ENCODE assay signal across 8 mouse cellular contexts in the genomic region with DNA sequence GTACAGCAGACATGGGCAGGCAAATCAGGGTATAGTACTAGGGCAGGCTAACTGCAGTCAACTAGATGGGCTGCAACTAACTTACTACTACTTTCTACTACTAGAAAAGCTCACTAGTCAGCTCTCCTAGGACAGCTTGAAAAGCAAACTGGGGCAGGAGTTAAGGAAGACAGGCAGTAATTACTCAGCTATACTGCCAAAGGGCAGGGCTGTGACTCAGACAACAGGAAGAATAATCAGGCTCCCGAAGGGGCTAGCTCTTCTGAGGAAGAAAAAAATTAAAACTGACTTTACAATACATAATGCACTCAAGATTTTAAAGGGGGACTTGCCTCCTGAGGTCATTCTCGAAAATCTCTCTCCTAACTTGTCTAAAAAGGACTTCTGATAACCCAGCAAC. TPM values are rescaled to one million over a fixed set of nuclear protein-coding genes. Genes with fewer than 3 reads are reported as not detected.
DNase-seq lines count a peak whose midpoint lies in the region; ATAC-seq and TF ChIP-seq lines count a peak whose summit lies in the region.

No protein-coding gene starts in this region.

- in situ Hi-C loops in CH12.LX (cut with MboI; ENCODE audit: low pct_ligation_motif_present, low pct_unique_long_range_greater_than_20kb, low sequenced_read_pairs): no loop called here

- ATAC-seq in forebrain, embryonic 13.5 days: no peak
- no peak for ATAC-seq in liver, embryonic 11.5 days (replicated peaks; ENCODE audit: low FRiP score)
- no peak for ATAC-seq in inflammation-experienced regulatory T-cells, adult 6 months

- TF ChIP-seq POLR2A in CH12.LX (IDR thresholded peaks at IDR 0.05; ENCODE audit: low read depth, low read length): no peak

- no peak for TF ChIP-seq RAD21 in CH12.LX (IDR thresholded peaks at IDR 0.05; ENCODE audit: low read depth, low read length)

- dilution Hi-C loops in CH12.LX (cut with MboI; ENCODE audit: extremely low pct_ligation_motif_present, extremely low pct_unique_long_range_greater_than_20kb, low sequenced_read_pairs): no loop called here

- peaks cover 11 to 68% of the 10 kb centered on the region in 2 experiments; a peak in 3 of 4 replicates for H3K4me1 ChIP-seq in CH12.LX (ENCODE audit: control insufficient read depth in 1 of 2, insufficient read depth in 2 of 2)
- peaks cover 56% of the 10 kb centered on the region for H3K4me1 ChIP-seq in forebrain, embryonic 13.5 days
- peaks cover 43% of the 10 kb centered on the region for H3K4me1 ChIP-seq in liver, embryonic 11.5 days (replicated peaks; ENCODE audit: control insufficient read depth, insufficient read depth, low read length)

- no peak for TF ChIP-seq EP300 in CH12.LX (IDR thresholded peaks at IDR 0.05; ENCODE audit: low read length)

- H3K4me2 ChIP-seq in CH12.LX (ENCODE audit: insufficient read depth, low read depth, poor library complexity, severe bottlenecking): 0 out of 2 replicates have a peak overlapping the region, but pooled peaks have one; percentile 12
- no peak overlapping the region for H3K4me2 ChIP-seq in forebrain, embryonic 13.5 days
- H3K4me2 ChIP-seq in liver, embryonic 11.5 days: peak overlapping the region; percentile 1; the same call in 1 of the 2 replicates

- H3K9me3 ChIP-seq in CH12.LX (replicated peaks; ENCODE audit: low read length): no peaks in the 10 kb centered on the region
- H3K9me3 ChIP-seq in forebrain, embryonic 13.5 days (replicated peaks): no peaks in the 10 kb centered on the region
- H3K9me3 ChIP-seq in liver, embryonic 11.5 days (ENCODE audit: control insufficient read depth, low read length): no peaks in the 10 kb centered on the region

- H3K27me3 ChIP-seq in CH12.LX (replicated peaks): no peaks in the 10 kb centered on the region
- H3K27me3 ChIP-seq in forebrain, embryonic 13.5 days: no peaks in the 10 kb centered on the region
- H3K27me3 ChIP-seq in liver, embryonic 11.5 days (replicated peaks; ENCODE audit: control insufficient read depth, insufficient read depth, low read length): no peaks in the 10 kb centered on the region

- DNase-seq in heart, adult 8-10 months (ENCODE audit: low spot score): peak; percentile 63
- no peak for DNase-seq in heart, postnatal 14 days
- DNase-seq in CH12.LX (ENCODE audit: extremely low read depth): no peak
- DNase-seq in liver, embryonic 11.5 days (ENCODE audit: low spot score): no peak
- DNase-seq in cerebellum, adult 11-12 months: no peak
- no peak for DNase-seq in layer of hippocampus, postnatal 10 days (ENCODE audit: low spot score in 2 of 2)

- H3K36me3 ChIP-seq in CH12.LX (replicated peaks in 1 of 2; ENCODE audit: control insufficient read depth in 1 of 2, insufficient read depth in 1 of 2, low read length in 1 of 2): peaks cover 27 to 60% of the 10 kb centered on the region in 2 experiments
- H3K36me3 ChIP-seq in forebrain, embryonic 13.5 days (ENCODE audit: poor library complexity, severe bottlenecking): peaks cover 4% of the 10 kb centered on the region; the same call in 1 of the 2 replicates
- H3K36me3 ChIP-seq in liver, embryonic 11.5 days (ENCODE audit: control insufficient read depth, insufficient read depth, low read length): peaks cover 9% of the 10 kb centered on the region

- H3K4me3 ChIP-seq in CH12.LX (replicated peaks in 1 of 3; ENCODE audit: low read depth in 2 of 3, low read length in 2 of 3, poor library complexity in 1 of 3): no peak overlapping the region
- no peak overlapping the region for H3K4me3 ChIP-seq in forebrain, embryonic 13.5 days
- no peak overlapping the region for H3K4me3 ChIP-seq in liver, embryonic 11.5 days (ENCODE audit: low read depth, low read length)

- peak overlapping the region; percentile 43 for H3K27ac ChIP-seq in CH12.LX (ENCODE audit: insufficient read depth, low read depth)
- H3K27ac ChIP-seq in forebrain, embryonic 13.5 days: peak overlapping the region; percentile 54
- H3K27ac ChIP-seq in liver, embryonic 11.5 days (ENCODE audit: low read depth, low read length): peak overlapping the region; percentile 66; the same call in 1 of the 2 replicates

- no peak for TF ChIP-seq CTCF in CH12.LX (conservative IDR thresholded peaks at IDR 0.05 in 1 of 2, IDR thresholded peaks at IDR 0.05 in 1 of 2; ENCODE audit: low read depth in 2 of 2, low read length in 2 of 2)

- no peak overlapping the region for H3K9ac ChIP-seq in CH12.LX (ENCODE audit: insufficient read depth, low read depth)
- peak overlapping the region; percentile 1; the same call in 1 of the 2 replicates for H3K9ac ChIP-seq in forebrain, embryonic 13.5 days
- H3K9ac ChIP-seq in liver, embryonic 11.5 days (ENCODE audit: low read depth, low read length): no peak overlapping the region

- 73% methylated on average over 2 of the region's 2 CpGs for WGBS in forebrain, embryonic 13.5 days
- 42% methylated on average over 2 of the region's 2 CpGs for WGBS in liver, embryonic 11.5 days

- intact Hi-C loops in heart, postnatal 14 days (cut with DNase I): loop anchor here (2.0 kb wide), 1 partner anchor 61 kb away; no protein-coding TSS in a partner anchor

- peaks cover 84% of the 10 kb centered on the region for H3K79me2 ChIP-seq in CH12.LX (replicated peaks; ENCODE audit: control insufficient read depth, extremely low read depth, insufficient read depth, poor library complexity, severe bottlenecking)

TF ChIP-seq in CH12.LX, 34 proteins besides CTCF, POLR2A, EP300 and RAD21:
- no peak for TF ChIP-seq MYC (IDR thresholded peaks at IDR 0.05; ENCODE audit: low read depth, low read length)
- no peak for TF ChIP-seq ZC3H11A (IDR thresholded peaks at IDR 0.05; ENCODE audit: low read depth, low read length)
- no peak for TF ChIP-seq PAX5 (IDR thresholded peaks at IDR 0.05; ENCODE audit: low read length)
- no peak for TF ChIP-seq UBTF (IDR thresholded peaks at IDR 0.05; ENCODE audit: low read depth, low read length)
- TF ChIP-seq E2F4 (IDR thresholded peaks at IDR 0.05; ENCODE audit: insufficient replicate concordance, low read depth, low read length): no peak
- TF ChIP-seq RCOR1 (conservative IDR thresholded peaks at IDR 0.05; ENCODE audit: low read depth, low read length): no peak
- no peak for TF ChIP-seq TBP (conservative IDR thresholded peaks at IDR 0.05; ENCODE audit: low read depth, low read length)
- no peak for TF ChIP-seq NELFE (IDR thresholded peaks at IDR 0.05; ENCODE audit: low read depth, low read length)
- no peak for TF ChIP-seq GABPA (IDR thresholded peaks at IDR 0.05; ENCODE audit: insufficient replicate concordance, low read depth, low read length)
- TF ChIP-seq JUN (IDR thresholded peaks at IDR 0.05; ENCODE audit: insufficient read depth, low read depth, low read length): no peak
- no peak for TF ChIP-seq CHD2 (IDR thresholded peaks at IDR 0.05; ENCODE audit: low read length)
- TF ChIP-seq MAZ (IDR thresholded peaks at IDR 0.05; ENCODE audit: low read depth, low read length): no peak
- no peak for TF ChIP-seq ETS1 (conservative IDR thresholded peaks at IDR 0.05; ENCODE audit: low read depth, low read length)

RNA-seq across cellular contexts. Expression of gene Chd2, which starts 8.2 kb away (rescaled TPM):
- 10 to 100 TPM; 37.2 to 45.8 (median 39.8) TPM for total RNA-seq in heart, adult 8-10 months (2022)
- 10 to 100 TPM; 46.4 to 56.0 TPM for total RNA-seq in heart, postnatal 14 days (2021)
- total RNA-seq in CH12.LX (2012; rRNA removed) (21.4 and 30.9 TPM in 2 replicates), CH12.LX (2014; rRNA removed) (18.2 and 23.2 TPM in 2 replicates)
- polyA plus RNA-seq in CH12.LX (2012; ENCODE audit: insufficient read length, low read depth): 39.3 and 42.8 TPM in 2 replicates
- 62.8 TPM in 2 replicates for polyA plus RNA-seq in forebrain, embryonic 13.5 days (2015; fragmentation: Nextera tagmentation; extraction: Ambion mirVana)
- polyA plus RNA-seq in liver, embryonic 11.5 days (2014; fragmentation: Nextera tagmentation; extraction: Ambion mirVana): 30.9 and 34.5 TPM in 2 replicates
- polyA plus RNA-seq in inflammation-experienced regulatory T-cells, adult 6 months (2017; shearing (Covaris generic)): 100 to 1,000 TPM; 120 to 258 (median 210) TPM
- 10 to 100 TPM; 47.7 to 50.3 TPM for total RNA-seq in layer of hippocampus, postnatal 10 days (2021)
